Mouse (Mus musculus): Measurements from ENCODE around the gene Stag1. TPM values are rescaled to one million over a fixed set of nuclear protein-coding genes. Genes with fewer than 3 reads are reported as not detected.

The Stag1 gene
- polyA plus RNA-seq, 1 experiment from 2014 or later = 40.9 TPM

DNA sequence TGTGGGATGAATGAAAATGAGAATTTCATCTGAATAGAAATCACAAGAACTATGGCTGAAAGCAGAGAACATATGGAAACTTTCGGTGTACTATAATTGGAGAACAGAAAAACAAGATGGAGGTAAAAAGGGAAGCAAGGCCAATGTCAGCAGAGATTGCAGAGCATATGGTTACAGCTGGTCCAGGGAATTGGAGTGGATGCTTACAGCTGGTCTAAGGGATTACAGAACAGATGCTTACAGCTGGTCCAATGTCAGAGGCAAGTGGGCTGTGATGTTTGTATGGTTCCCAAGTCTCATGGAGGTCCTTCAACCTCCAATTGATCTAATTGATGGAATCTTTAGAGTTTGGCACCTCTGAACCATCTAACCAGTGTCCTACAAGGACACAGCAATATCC lies 4.5 kb downstream of the Stag1 start:
- no peak for DNase-seq (ENCODE audit: low spot score)

DNA sequence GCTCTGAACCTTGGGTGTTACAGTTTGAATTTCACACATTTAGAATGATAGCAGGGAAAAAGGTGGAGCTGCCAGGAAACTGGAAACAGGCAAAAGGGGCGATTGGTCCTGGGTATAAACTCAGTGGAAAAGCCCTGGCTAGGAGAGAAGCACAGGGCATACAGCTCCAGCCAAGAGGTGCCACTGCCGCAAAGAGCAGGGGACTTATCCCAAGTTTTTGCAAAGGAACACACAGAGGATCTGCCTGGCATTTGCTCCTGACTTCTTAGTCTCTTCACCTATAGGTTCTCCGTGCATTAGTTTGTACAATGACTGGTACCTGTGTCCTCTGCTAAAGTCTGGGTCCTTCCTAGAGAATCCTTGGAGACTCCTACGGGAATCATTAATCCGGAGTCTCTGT lies 5.6 kb downstream of the Stag1 start:
- Histone ChIP-seq H3K27me3 (ENCODE audit: insufficient read depth, low read length) (no peaks in the 10 kb centered on the region), H3K9ac (ENCODE audit: low read depth, low read length) (no peak overlapping the region), H3K4me2 (ENCODE audit: low read length) (no peak overlapping the region), H3K27ac (no peak overlapping the region), H3K9me3 (replicated peaks; ENCODE audit: low read length) (no peaks in the 10 kb centered on the region), H3K36me3 (ENCODE audit: insufficient read depth, low read length) (no peaks in the 10 kb centered on the region), H3K4me1 (replicated peaks; ENCODE audit: insufficient read depth, low read length) (no peaks in the 10 kb centered on the region), H3K4me3 (replicated peaks; ENCODE audit: low read depth, low read length) (no peak overlapping the region)
- DNase-seq (ENCODE audit: low spot score) (no peak), ATAC-seq (replicated peaks; ENCODE audit: low FRiP score, low read depth) (no peak)
- WGBS = 73% methylated on average over 5 of the region's 5 CpGs
- no peak for TF ChIP-seq CTCF (IDR thresholded peaks at IDR 0.05; ENCODE audit: low read depth)

More for the DNA sequence above, 4.5 kb downstream of the Stag1 start:
- H3K27ac ChIP-seq = no peak overlapping the region
- no peaks in the 10 kb centered on the region for H3K4me1 ChIP-seq (replicated peaks; ENCODE audit: insufficient read depth, low read length)
- no peak for ATAC-seq (replicated peaks; ENCODE audit: low FRiP score, low read depth)
- TF ChIP-seq CTCF (IDR thresholded peaks at IDR 0.05; ENCODE audit: low read depth) = no peak
- H3K36me3 ChIP-seq (ENCODE audit: insufficient read depth, low read length) = no peaks in the 10 kb centered on the region
- no peak overlapping the region for H3K4me3 ChIP-seq (replicated peaks; ENCODE audit: low read depth, low read length)
- no peak overlapping the region for H3K9ac ChIP-seq (ENCODE audit: low read depth, low read length)
- WGBS = 89% methylated on average over 1 of the region's 1 CpGs
- no peaks in the 10 kb centered on the region for H3K27me3 ChIP-seq (ENCODE audit: insufficient read depth, low read length)
- no peaks in the 10 kb centered on the region for H3K9me3 ChIP-seq (replicated peaks; ENCODE audit: low read length)
- no peak overlapping the region for H3K4me2 ChIP-seq (ENCODE audit: low read length)

DNA sequence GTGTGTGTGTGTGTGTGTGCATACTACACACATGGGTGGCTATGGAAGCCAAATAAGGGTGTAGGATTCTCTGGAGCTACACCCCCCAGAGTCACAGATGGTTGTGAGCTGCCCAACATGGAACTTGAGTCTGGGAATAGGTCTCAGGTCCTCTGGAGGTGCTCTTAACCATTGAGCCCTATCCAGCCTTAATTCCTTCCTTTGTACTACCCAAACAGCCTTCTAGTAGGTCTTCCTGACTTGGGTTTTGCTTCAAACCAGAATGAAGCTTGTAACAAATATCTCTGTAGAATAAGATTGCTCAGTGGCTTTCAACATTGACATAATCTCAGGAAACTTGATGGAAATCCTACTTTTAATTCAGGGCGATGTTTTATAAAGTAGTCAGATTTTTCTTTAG lies 7.9 kb downstream of the Stag1 start:
- DNase-seq (ENCODE audit: low spot score) = no peak
- no peaks in the 10 kb centered on the region for H3K27me3 ChIP-seq (ENCODE audit: insufficient read depth, low read length)
- no peak overlapping the region for H3K4me3 ChIP-seq (replicated peaks; ENCODE audit: low read depth, low read length)
- no peak overlapping the region for H3K4me2 ChIP-seq (ENCODE audit: low read length)
- H3K27ac ChIP-seq = no peak overlapping the region
- no peaks in the 10 kb centered on the region for H3K9me3 ChIP-seq (replicated peaks; ENCODE audit: low read length)
- 94% methylated on average over 1 of the region's 1 CpGs for WGBS
- no peak for TF ChIP-seq CTCF (IDR thresholded peaks at IDR 0.05; ENCODE audit: low read depth)
- no peaks in the 10 kb centered on the region for H3K36me3 ChIP-seq (ENCODE audit: insufficient read depth, low read length)
- no peaks in the 10 kb centered on the region for H3K4me1 ChIP-seq (replicated peaks; ENCODE audit: insufficient read depth, low read length)
- no peak overlapping the region for H3K9ac ChIP-seq (ENCODE audit: low read depth, low read length)
- ATAC-seq (replicated peaks; ENCODE audit: low FRiP score, low read depth) = no peak

DNA sequence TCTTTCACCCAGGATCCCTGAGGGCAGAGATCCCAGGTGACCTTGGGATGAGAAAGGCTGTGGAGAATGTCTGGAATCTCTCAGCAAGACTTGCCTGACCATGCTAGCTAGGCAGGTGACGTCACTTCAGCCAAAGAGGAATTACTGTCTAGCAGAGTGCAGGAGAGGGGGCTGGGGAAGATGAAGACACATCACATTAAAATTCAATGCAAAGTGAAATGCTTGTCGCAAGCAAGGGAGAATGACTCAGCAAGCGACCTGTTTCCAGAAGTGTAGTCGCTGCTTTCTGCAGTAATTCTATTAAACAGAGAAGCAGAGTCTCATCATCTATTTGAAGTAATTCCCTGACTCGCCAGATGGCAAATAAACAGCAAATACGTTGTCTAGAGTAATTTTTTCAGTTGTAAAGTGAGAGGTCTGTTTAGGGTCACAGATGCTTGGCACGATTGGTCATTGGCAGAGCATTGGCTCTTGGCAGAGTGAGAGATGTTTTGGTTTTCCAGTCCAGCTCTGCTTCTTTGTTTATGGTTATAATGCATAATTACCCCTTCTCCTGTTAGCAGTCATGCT lies 8.5 kb downstream of the Stag1 start:
- no peak overlapping the region for H3K4me2 ChIP-seq (ENCODE audit: low read length)
- no peaks in the 10 kb centered on the region for H3K36me3 ChIP-seq (ENCODE audit: insufficient read depth, low read length)
- ATAC-seq (replicated peaks; ENCODE audit: low FRiP score, low read depth) = no peak
- H3K27me3 ChIP-seq (ENCODE audit: insufficient read depth, low read length) = no peaks in the 10 kb centered on the region
- H3K9me3 ChIP-seq (replicated peaks; ENCODE audit: low read length) = no peaks in the 10 kb centered on the region
- H3K4me1 ChIP-seq (replicated peaks; ENCODE audit: insufficient read depth, low read length) = no peaks in the 10 kb centered on the region
- DNase-seq (ENCODE audit: low spot score) = no peak
- no peak overlapping the region for H3K4me3 ChIP-seq (replicated peaks; ENCODE audit: low read depth, low read length)
- TF ChIP-seq CTCF (IDR thresholded peaks at IDR 0.05; ENCODE audit: low read depth) = no peak
- 50% methylated on average over 7 of the region's 7 CpGs for WGBS
- H3K27ac ChIP-seq = no peak overlapping the region
- no peak overlapping the region for H3K9ac ChIP-seq (ENCODE audit: low read depth, low read length)

GRCm38 (mm10) chr9:100613501-100614071 lies 16.0 kb downstream of the Stag1 start:
- Histone ChIP-seq H3K27me3 (ENCODE audit: insufficient read depth, low read length) (no peaks in the 10 kb centered on the region), H3K9me3 (replicated peaks; ENCODE audit: low read length) (no peaks in the 10 kb centered on the region), H3K27ac (no peak overlapping the region), H3K4me1 (replicated peaks; ENCODE audit: insufficient read depth, low read length) (no peaks in the 10 kb centered on the region), H3K4me2 (ENCODE audit: low read length) (no peak overlapping the region), H3K9ac (ENCODE audit: low read depth, low read length) (no peak overlapping the region), H3K36me3 (ENCODE audit: insufficient read depth, low read length) (no peaks in the 10 kb centered on the region), H3K4me3 (replicated peaks; ENCODE audit: low read depth, low read length) (no peak overlapping the region)
- ATAC-seq (replicated peaks; ENCODE audit: low FRiP score, low read depth) = no peak
- TF ChIP-seq CTCF (IDR thresholded peaks at IDR 0.05; ENCODE audit: low read depth) = no peak
- DNase-seq (ENCODE audit: low spot score) = no peak
- WGBS = 89% methylated on average over 3 of the region's 3 CpGs

DNA sequence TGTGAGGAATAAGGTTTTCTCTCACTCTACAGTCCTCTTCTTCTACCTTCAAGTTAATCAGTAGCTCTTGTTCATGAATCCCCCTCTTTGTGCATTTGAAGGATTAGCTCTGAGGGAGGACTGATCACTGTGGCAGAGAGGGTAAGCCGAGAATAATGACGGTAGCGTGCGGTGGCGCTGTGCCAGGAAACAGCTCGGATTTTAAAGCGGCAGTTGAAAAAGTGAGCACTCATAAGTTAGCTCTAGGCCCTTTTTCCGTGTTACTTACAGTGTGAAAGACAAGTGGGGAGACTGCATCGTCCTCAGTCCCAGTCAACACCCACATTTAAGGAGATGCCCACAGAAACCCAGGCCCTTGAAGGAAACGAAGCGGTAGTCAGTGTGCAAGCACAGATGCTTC lies 19.3 kb downstream of the Stag1 start:
- Histone ChIP-seq H3K9ac (ENCODE audit: low read depth, low read length) (no peak overlapping the region), H3K4me2 (ENCODE audit: low read length) (no peak overlapping the region), H3K9me3 (replicated peaks; ENCODE audit: low read length) (no peaks in the 10 kb centered on the region), H3K27me3 (ENCODE audit: insufficient read depth, low read length) (no peaks in the 10 kb centered on the region), H3K4me1 (replicated peaks; ENCODE audit: insufficient read depth, low read length) (no peaks in the 10 kb centered on the region), H3K36me3 (ENCODE audit: insufficient read depth, low read length) (no peaks in the 10 kb centered on the region), H3K27ac (no peak overlapping the region), H3K4me3 (replicated peaks; ENCODE audit: low read depth, low read length) (no peak overlapping the region)
- DNase-seq (ENCODE audit: low spot score) (peak; percentile 38), ATAC-seq (replicated peaks; ENCODE audit: low FRiP score, low read depth) (no peak)
- 32% methylated on average over 11 of the region's 11 CpGs for WGBS
- TF ChIP-seq CTCF (IDR thresholded peaks at IDR 0.05; ENCODE audit: low read depth) = no peak

DNA sequence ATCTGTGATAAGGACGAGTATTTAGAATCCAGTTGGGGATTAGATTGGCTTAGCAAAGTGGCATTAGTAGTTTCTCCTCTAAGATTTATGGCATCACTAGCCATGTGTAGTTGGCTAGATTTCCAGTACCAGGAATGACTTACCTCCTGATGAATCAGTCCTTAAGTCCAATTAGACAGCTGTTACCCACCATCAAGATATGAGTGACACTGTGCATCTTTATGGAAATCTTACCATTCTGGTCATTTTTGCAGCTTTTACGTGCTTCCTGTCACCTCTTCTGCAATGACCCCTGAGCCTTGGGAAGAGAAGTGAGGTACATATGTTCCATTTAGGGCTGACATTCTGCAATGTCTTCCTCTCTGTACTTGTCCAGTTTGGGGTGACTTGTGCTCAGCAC lies 28.7 kb downstream of the Stag1 start:
- H3K9ac ChIP-seq (ENCODE audit: low read depth, low read length) = no peak overlapping the region
- WGBS = 68% methylated on average over 2 of the region's 2 CpGs
- no peaks in the 10 kb centered on the region for H3K36me3 ChIP-seq (ENCODE audit: insufficient read depth, low read length)
- ATAC-seq (replicated peaks; ENCODE audit: low FRiP score, low read depth) (no peak), DNase-seq (ENCODE audit: low spot score) (no peak)
- H3K4me1 ChIP-seq (replicated peaks; ENCODE audit: insufficient read depth, low read length) = no peaks in the 10 kb centered on the region
- H3K9me3 ChIP-seq (replicated peaks; ENCODE audit: low read length) = no peaks in the 10 kb centered on the region
- no peak overlapping the region for H3K4me3 ChIP-seq (replicated peaks; ENCODE audit: low read depth, low read length)
- H3K4me2 ChIP-seq (ENCODE audit: low read length) = no peak overlapping the region
- no peaks in the 10 kb centered on the region for H3K27me3 ChIP-seq (ENCODE audit: insufficient read depth, low read length)
- no peak overlapping the region for H3K27ac ChIP-seq
- TF ChIP-seq CTCF (IDR thresholded peaks at IDR 0.05; ENCODE audit: low read depth) = no peak

All from kidney, postnatal 0 days (tissue).